Mouse (Mus musculus) ES-E14 (cell line): ENCODE data around the gene Zfp664. TPM values are rescaled to one million over a fixed set of nuclear protein-coding genes. Genes with fewer than 3 reads are reported as not detected.

Experiments used
- DNase-seq: peaks from one replicate; pipeline ENCODE4 v3.0.0-alpha.2; 2013; ENCODE audit warnings: low read depth, low spot score
- H3K27ac ChIP-seq: 2 replicates; pipeline ENCODE4 v1.5.1; 2012; ENCODE audit warnings: low read depth, mild to moderate bottlenecking, low read length, moderate library complexity, mixed read lengths; ENCODE audit not compliant: poor library complexity, insufficient read depth, severe bottlenecking
- H3K36me3 ChIP-seq: 2 replicates; pipeline ENCODE4 v1.6.1; 2012; ENCODE audit warnings: mild to moderate bottlenecking, low read length, moderate library complexity, mixed read lengths; ENCODE audit not compliant: control insufficient read depth, poor library complexity, insufficient read depth, severe bottlenecking
- H3K4me1 ChIP-seq, 2 experiments: fragments of 150-350 bp in 1 of 2; sonication (generic) in 1 of 2; 2 replicates each; pipeline ENCODE4 v1.6.1; 2012; ENCODE audit warnings: low read length in 2 of 2, mild to moderate bottlenecking in 1 of 2, mixed read lengths in 1 of 2; ENCODE audit not compliant: control insufficient read depth in 2 of 2, insufficient read depth in 2 of 2, poor library complexity in 1 of 2
- H3K4me3 ChIP-seq, 2 experiments: fragments of 150-350 bp in 1 of 2; sonication (generic) in 1 of 2; 2 replicates each; pipeline ENCODE4 v1.5.1; 2012; ENCODE audit warnings: low read length in 2 of 2, low read depth in 1 of 2, mild to moderate bottlenecking in 1 of 2, mixed read lengths in 1 of 2; ENCODE audit not compliant: insufficient read depth in 1 of 2, poor library complexity in 1 of 2, severe bottlenecking in 1 of 2
- H3K9ac ChIP-seq: 2 replicates; pipeline ENCODE4 v1.6.1; 2012; ENCODE audit warnings: low read depth, mild to moderate bottlenecking, low read length, mixed read lengths; ENCODE audit not compliant: poor library complexity, insufficient read depth, severe bottlenecking
- H3K9me3 ChIP-seq: fragments of 150-350 bp; sonication (generic); 2 replicates; pipeline ENCODE4 v1.6.1; 2012; ENCODE audit warnings: low read depth, mild to moderate bottlenecking, low read length; ENCODE audit not compliant: control insufficient read depth, insufficient read depth
- CHD2 ChIP-seq: IDR thresholded peaks from 2 replicates; pipeline ENCODE4 v1.6.1; 2014; ENCODE audit warnings: mild to moderate bottlenecking, low read depth, low read length, inconsistent platforms
- HCFC1 ChIP-seq: IDR thresholded peaks from 2 replicates; pipeline ENCODE4 v1.6.1; 2012; ENCODE audit warnings: low read length, inconsistent platforms, borderline replicate concordance; ENCODE audit not compliant: insufficient read depth
- MAFK ChIP-seq: IDR thresholded peaks from 2 replicates; pipeline ENCODE4 v1.6.1; 2014; ENCODE audit warnings: mild to moderate bottlenecking, low read depth, low read length, inconsistent platforms; ENCODE audit not compliant: insufficient read depth
- ZC3H11A ChIP-seq: IDR thresholded peaks from 2 replicates; pipeline ENCODE4 v1.6.1; 2012; ENCODE audit warnings: low read depth, mild to moderate bottlenecking, inconsistent platforms, low read length, borderline replicate concordance
- ZNF384 ChIP-seq: IDR thresholded peaks from 2 replicates; pipeline ENCODE4 v1.6.1; 2012; ENCODE audit warnings: low read depth, low read length, inconsistent platforms
- in situ Hi-C, 2 experiments: fragments of 600-800 bp; cut with MboI; formaldehyde crosslinking; loops; one replicate each; pipeline ENCODE4 v1.15.1; 2025; ENCODE audit warnings: low sequenced_read_pairs in 2 of 2, inconsistent platforms in 1 of 2; ENCODE audit not compliant: unreplicated experiment in 2 of 2
- total RNA-seq: library from RNA; depleted of rRNA; stranded (reverse); fragments of 300-350 nt; gene quantifications from 2 replicates; pipeline ENCODE4 v1.2.3, GENCODE M21; 2012

Gene Zfp664
- total RNA-seq, 1 experiment = 27.4 TPM

DNA sequence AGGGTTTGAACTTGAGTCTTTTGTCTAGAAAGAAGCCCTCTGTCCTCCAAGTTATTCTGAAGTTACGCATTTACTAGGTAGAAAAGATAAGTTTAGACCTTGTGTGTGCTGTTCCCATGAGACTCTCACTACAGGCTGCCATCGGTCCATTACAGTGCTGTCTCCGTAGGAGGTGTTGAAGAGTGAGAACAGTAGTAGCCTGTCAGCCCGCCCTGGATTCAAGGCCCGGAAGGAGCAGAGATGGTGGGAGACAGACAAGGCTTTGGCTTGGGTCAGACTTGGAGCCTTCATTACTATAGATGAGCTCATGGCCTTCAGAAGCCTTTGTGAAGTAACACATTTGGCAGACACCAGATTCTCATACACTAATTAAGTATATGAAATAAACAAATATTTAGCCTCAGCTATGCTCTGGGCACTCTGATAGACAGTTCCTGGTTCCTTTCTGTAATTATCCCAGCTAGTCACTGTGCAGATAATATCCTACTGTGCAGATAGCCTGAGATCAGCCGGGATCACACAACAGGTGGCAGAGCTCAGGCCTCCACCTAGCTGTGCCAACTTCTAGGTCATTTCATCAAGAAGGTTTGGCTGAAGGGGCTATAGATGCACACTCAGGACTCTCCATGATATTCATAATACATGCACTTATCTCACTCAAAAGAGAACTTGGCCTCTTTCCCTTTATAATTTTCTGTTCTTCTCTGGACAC, 11.6 kb downstream of the Zfp664 start:
- no peak for TF ChIP-seq ZNF384
- no peak for TF ChIP-seq MAFK
- no peak for TF ChIP-seq ZC3H11A
- no peak for TF ChIP-seq HCFC1
- TF ChIP-seq CHD2 = no peak
- Histone ChIP-seq H3K4me3 (no peak overlapping the region), H3K27ac (no peak overlapping the region), H3K9ac (no peak overlapping the region), H3K9me3 (no peaks in the 10 kb centered on the region), H3K4me1 (peaks cover 0 to 2% of the 10 kb centered on the region in 2 experiments; a peak in 1 of 4 replicates), H3K36me3 (peaks cover 13% of the 10 kb centered on the region)
- in situ Hi-C loops = no loop called here
- DNase-seq = no peak

DNA sequence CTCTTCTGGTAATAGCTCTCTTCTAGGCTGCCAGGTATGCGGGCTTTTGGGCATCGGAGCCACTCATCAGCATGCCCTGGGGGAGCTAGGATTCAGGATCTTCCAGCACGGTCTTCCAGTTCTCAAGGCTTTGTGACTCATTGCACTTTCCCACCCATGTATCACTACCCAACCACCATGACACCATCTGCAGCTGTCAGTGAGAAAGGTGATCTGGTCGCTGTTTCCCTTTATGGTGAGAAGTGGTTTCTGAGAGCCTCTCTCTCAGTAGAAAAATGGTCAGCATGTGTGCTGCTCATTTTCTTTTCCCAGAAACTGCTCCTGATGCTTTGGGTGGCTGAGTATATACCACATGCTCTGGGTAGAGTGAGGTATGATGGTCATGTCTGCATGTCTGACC, 16.8 kb downstream of the Zfp664 start:
- peaks cover 0 to 2% of the 10 kb centered on the region in 2 experiments; a peak in 1 of 4 replicates for H3K4me1 ChIP-seq
- in situ Hi-C loops = no loop called here
- H3K9me3 ChIP-seq = no peaks in the 10 kb centered on the region
- H3K4me3 ChIP-seq = no peak overlapping the region
- no peak for TF ChIP-seq CHD2
- TF ChIP-seq ZNF384 = no peak
- TF ChIP-seq MAFK = no peak
- no peak for TF ChIP-seq ZC3H11A
- no peak for TF ChIP-seq HCFC1
- no peak overlapping the region for H3K27ac ChIP-seq
- DNase-seq = no peak
- H3K36me3 ChIP-seq = peaks cover 12% of the 10 kb centered on the region; the same call in 1 of the 2 replicates
- H3K9ac ChIP-seq = no peak overlapping the region

DNA sequence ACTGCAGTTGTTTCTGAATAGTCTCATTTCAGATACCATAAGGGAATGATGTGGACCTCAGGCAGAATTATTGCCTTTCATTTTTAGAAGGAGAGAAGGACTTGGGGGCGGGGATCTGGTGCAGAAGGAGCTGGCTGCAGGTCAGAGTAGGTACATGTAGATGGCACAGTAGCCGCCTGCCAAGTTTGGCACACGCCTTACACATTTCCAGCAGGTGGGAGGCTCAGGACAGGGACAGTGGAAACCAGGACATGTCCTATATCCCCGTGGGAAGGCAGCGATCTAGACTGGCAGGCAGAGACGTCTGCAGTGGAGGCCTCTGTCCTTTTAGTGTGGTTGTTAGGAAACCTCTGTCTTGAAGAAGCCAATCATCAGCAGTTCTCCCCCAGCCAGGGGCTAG, 17.3 kb downstream of the Zfp664 start:
- in situ Hi-C loops = no loop called here
- DNase-seq = no peak
- H3K9ac ChIP-seq = no peak overlapping the region
- H3K27ac ChIP-seq = no peak overlapping the region
- TF ChIP-seq ZNF384 (no peak), ZC3H11A (no peak), HCFC1 (no peak), MAFK (no peak), CHD2 (no peak)
- no peaks in the 10 kb centered on the region for H3K9me3 ChIP-seq
- H3K4me1 ChIP-seq = peaks cover 0 to 2% of the 10 kb centered on the region in 2 experiments; a peak in 1 of 4 replicates
- peaks cover 12% of the 10 kb centered on the region; the same call in 1 of the 2 replicates for H3K36me3 ChIP-seq
- H3K4me3 ChIP-seq = no peak overlapping the region

DNA sequence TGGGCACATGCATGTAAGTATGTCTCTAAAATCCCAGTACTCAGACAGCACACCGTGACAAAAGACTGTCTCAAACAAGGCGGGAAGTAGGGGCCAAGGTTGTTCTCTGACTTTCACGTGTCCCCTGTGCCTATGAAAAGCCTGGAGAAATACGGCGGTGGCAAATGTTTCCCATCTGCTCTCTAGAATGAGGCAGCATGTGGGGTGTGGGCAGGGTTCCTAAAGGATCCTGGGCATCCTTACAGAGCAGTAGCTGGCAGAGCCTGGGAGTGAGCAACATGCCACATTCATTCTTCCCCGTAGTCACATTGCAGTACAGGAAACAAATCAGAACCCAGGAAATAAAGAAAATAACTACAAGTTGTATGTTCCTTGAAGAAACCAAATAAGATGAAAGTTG, 21.4 kb downstream of the Zfp664 start:
- DNase-seq = no peak
- Histone ChIP-seq H3K27ac (no peak overlapping the region), H3K4me1 (no peaks in the 10 kb centered on the region), H3K9ac (no peak overlapping the region), H3K36me3 (peaks cover 22% of the 10 kb centered on the region), H3K9me3 (no peaks in the 10 kb centered on the region), H3K4me3 (no peak overlapping the region)
- in situ Hi-C loops = no loop called here
- no peak for TF ChIP-seq HCFC1
- no peak for TF ChIP-seq MAFK
- no peak for TF ChIP-seq CHD2
- TF ChIP-seq ZC3H11A = no peak
- TF ChIP-seq ZNF384 = no peak

DNA sequence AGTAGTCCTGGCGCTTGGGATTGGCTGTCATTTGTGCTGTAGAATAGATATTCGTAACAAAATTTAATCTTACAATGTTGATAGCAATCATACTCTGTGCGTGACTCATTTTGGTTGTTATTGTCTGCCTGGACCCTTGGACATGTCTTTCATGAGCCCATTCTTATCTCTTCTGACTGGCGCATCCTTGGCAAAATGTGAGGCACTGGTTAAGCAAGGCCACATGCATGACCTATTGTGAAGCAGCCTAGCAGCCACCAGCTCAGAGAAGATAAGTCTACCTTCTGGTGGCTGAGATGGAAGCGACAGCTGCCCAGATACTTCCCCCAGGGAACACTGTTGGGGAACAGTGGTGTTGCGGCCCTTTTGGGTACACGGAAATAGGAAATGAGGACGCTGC, 26.2 kb downstream of the Zfp664 start:
- H3K27ac ChIP-seq = no peak overlapping the region
- no peaks in the 10 kb centered on the region; a peak in 1 of 4 replicates for H3K4me1 ChIP-seq
- no peak overlapping the region for H3K9ac ChIP-seq
- H3K4me3 ChIP-seq = no peak overlapping the region
- H3K9me3 ChIP-seq = no peaks in the 10 kb centered on the region
- peaks cover 18% of the 10 kb centered on the region for H3K36me3 ChIP-seq
- no peak for DNase-seq
- no peak for TF ChIP-seq CHD2
- no peak for TF ChIP-seq ZNF384
- TF ChIP-seq HCFC1 = no peak
- TF ChIP-seq ZC3H11A = no peak
- TF ChIP-seq MAFK = no peak
- in situ Hi-C loops = no loop called here
